Mouse (Mus musculus): ENCODE data around the gene Stk38.

Gene Stk38

GRCm38 (mm10) chr17:29007641-29008325, at the start of gene Stk38:
Gene Stk38, minus strand, starts transcription at chr17:29007995.
- Histone ChIP-seq H3K27me3 (ENCODE audit: control insufficient read depth, insufficient read depth, low read length, poor library complexity, severe bottlenecking) (no peaks in the 10 kb centered on the region), H3K36me3 (ENCODE audit: control insufficient read depth, insufficient read depth, low read length, poor library complexity, severe bottlenecking) (no peaks in the 10 kb centered on the region)
- DNase-seq (ENCODE audit: low read depth, low spot score), result peak; percentile 92

- H3K27me3 ChIP-seq (ENCODE audit: control insufficient read depth, insufficient read depth, low read length, poor library complexity, severe bottlenecking), result no peaks in the 10 kb centered on the region
- no peaks in the 10 kb centered on the region for H3K36me3 ChIP-seq (ENCODE audit: control insufficient read depth, insufficient read depth, low read length, poor library complexity, severe bottlenecking)
- no peak for DNase-seq (ENCODE audit: low read depth, low spot score)
Observed at GRCm38 (mm10) chr17:29057361-29057890, 49.6 kb upstream of the Stk38 start.

GRCm38 (mm10) chr17:29056699-29057151, 48.9 kb upstream of the Stk38 start:
- H3K36me3 ChIP-seq (ENCODE audit: control insufficient read depth, insufficient read depth, low read length, poor library complexity, severe bottlenecking), result no peaks in the 10 kb centered on the region
- no peak for DNase-seq (ENCODE audit: low read depth, low spot score)
- no peaks in the 10 kb centered on the region for H3K27me3 ChIP-seq (ENCODE audit: control insufficient read depth, insufficient read depth, low read length, poor library complexity, severe bottlenecking)

GRCm38 (mm10) chr17:29056207-29056606, 48.4 kb upstream of the Stk38 start:
- no peaks in the 10 kb centered on the region for H3K27me3 ChIP-seq (ENCODE audit: control insufficient read depth, insufficient read depth, low read length, poor library complexity, severe bottlenecking)
- no peak for DNase-seq (ENCODE audit: low read depth, low spot score)

DNA sequence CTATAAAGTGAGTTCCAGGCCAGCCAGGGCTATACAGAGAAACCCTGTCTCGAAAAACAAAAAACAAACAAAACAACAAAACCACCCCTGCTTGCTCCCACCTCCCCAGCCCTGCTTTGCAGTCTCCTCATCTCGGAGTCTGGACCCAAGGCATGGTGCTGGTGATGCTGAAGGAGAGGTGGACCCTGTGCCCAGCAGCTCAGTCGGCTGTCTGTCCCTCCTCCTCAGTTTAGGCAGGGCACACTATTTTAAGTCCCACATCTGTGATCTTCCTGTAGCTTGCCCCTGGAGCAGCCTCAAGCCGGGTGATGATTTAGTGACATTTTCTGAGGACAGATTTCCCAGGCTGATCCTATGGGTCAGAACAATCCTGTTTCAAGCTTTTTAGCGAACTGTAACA, 47.8 kb upstream of the Stk38 start:
- no peaks in the 10 kb centered on the region for H3K27me3 ChIP-seq (ENCODE audit: control insufficient read depth, insufficient read depth, low read length, poor library complexity, severe bottlenecking)
- DNase-seq (ENCODE audit: low read depth, low spot score), result no peak
- H3K36me3 ChIP-seq (ENCODE audit: control insufficient read depth, insufficient read depth, low read length, poor library complexity, severe bottlenecking), result no peaks in the 10 kb centered on the region

More at GRCm38 (mm10) chr17:29056207-29056606, 48.4 kb upstream of the Stk38 start:
- no peaks in the 10 kb centered on the region for H3K36me3 ChIP-seq (ENCODE audit: control insufficient read depth, insufficient read depth, low read length, poor library complexity, severe bottlenecking)

DNA sequence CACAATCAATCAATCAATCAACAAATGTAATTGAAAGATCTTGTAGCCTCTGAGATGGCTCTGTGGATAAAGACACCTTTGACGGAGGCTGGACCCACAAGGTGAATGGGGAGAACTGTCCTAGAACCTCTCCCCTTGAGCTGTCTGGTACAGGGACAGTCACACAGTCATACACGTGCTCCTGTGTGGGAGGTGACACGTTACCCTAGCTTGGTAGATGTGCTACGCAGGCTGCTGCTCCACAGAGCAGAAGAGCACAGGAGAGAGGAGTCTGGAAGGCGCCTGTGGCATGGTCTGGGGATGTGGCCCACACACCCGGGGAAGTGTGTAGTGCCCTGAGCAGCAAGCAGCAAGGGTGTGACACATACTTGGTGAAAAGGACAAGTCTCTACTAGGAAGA, 46.6 kb upstream of the Stk38 start:
- Histone ChIP-seq H3K36me3 (ENCODE audit: control insufficient read depth, insufficient read depth, low read length, poor library complexity, severe bottlenecking) (no peaks in the 10 kb centered on the region), H3K27me3 (ENCODE audit: control insufficient read depth, insufficient read depth, low read length, poor library complexity, severe bottlenecking) (no peaks in the 10 kb centered on the region)
- no peak for DNase-seq (ENCODE audit: low read depth, low spot score)

- DNase-seq (ENCODE audit: low read depth, low spot score), result no peak
- no peaks in the 10 kb centered on the region for H3K36me3 ChIP-seq (ENCODE audit: control insufficient read depth, insufficient read depth, low read length, poor library complexity, severe bottlenecking)
- H3K27me3 ChIP-seq (ENCODE audit: control insufficient read depth, insufficient read depth, low read length, poor library complexity, severe bottlenecking), result no peaks in the 10 kb centered on the region
Observed at GRCm38 (mm10) chr17:29053841-29054240, 46.0 kb upstream of the Stk38 start.

GRCm38 (mm10) chr17:29053067-29053466, 45.3 kb upstream of the Stk38 start:
- DNase-seq (ENCODE audit: low read depth, low spot score), result no peak
- H3K27me3 ChIP-seq (ENCODE audit: control insufficient read depth, insufficient read depth, low read length, poor library complexity, severe bottlenecking), result no peaks in the 10 kb centered on the region
- H3K36me3 ChIP-seq (ENCODE audit: control insufficient read depth, insufficient read depth, low read length, poor library complexity, severe bottlenecking), result no peaks in the 10 kb centered on the region

DNA sequence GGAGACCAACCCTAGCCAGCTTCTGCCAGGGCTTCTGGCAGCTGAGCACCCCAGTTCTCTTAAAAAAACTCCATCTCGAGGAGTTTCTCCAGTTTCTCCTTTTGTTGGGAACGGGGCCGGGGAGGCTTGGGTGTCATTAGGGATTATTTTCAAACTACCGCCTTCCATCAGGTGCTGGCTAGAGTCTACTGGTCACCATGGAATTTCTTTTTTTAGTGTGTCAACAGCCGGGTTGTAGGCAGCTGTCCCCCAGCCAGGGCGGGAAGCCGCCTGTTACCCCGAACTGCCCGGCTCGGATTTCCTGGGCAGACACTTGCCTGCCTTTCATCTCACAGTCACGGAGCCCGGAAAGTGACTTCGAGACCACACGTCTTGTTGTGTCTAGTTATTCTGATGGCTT, 43.0 kb upstream of the Stk38 start:
- no peaks in the 10 kb centered on the region for H3K27me3 ChIP-seq (ENCODE audit: control insufficient read depth, insufficient read depth, low read length, poor library complexity, severe bottlenecking)
- peaks cover 1% of the 10 kb centered on the region for H3K36me3 ChIP-seq (ENCODE audit: control insufficient read depth, insufficient read depth, low read length, poor library complexity, severe bottlenecking)
- DNase-seq (ENCODE audit: low read depth, low spot score), result no peak

- no peaks in the 10 kb centered on the region for H3K27me3 ChIP-seq (ENCODE audit: control insufficient read depth, insufficient read depth, low read length, poor library complexity, severe bottlenecking)
- no peak for DNase-seq (ENCODE audit: low read depth, low spot score)
- H3K36me3 ChIP-seq (ENCODE audit: control insufficient read depth, insufficient read depth, low read length, poor library complexity, severe bottlenecking), result peaks cover 7% of the 10 kb centered on the region
Observed at GRCm38 (mm10) chr17:29049923-29050322, 42.1 kb upstream of the Stk38 start.

GRCm38 (mm10) chr17:29049508-29049889, 41.7 kb upstream of the Stk38 start:
- DNase-seq (ENCODE audit: low read depth, low spot score), result no peak
- Histone ChIP-seq H3K27me3 (ENCODE audit: control insufficient read depth, insufficient read depth, low read length, poor library complexity, severe bottlenecking) (no peaks in the 10 kb centered on the region), H3K36me3 (ENCODE audit: control insufficient read depth, insufficient read depth, low read length, poor library complexity, severe bottlenecking) (peaks cover 9% of the 10 kb centered on the region)

- DNase-seq (ENCODE audit: low read depth, low spot score), result peak; percentile 86
Observed at GRCm38 (mm10) chr17:29048748-29049507, 41.1 kb upstream of the Stk38 start.

GRCm38 (mm10) chr17:29047697-29048514, 40.1 kb upstream of the Stk38 start:
- DNase-seq (ENCODE audit: low read depth, low spot score), result no peak
- H3K36me3 ChIP-seq (ENCODE audit: control insufficient read depth, insufficient read depth, low read length, poor library complexity, severe bottlenecking), result peaks cover 12% of the 10 kb centered on the region
- H3K27me3 ChIP-seq (ENCODE audit: control insufficient read depth, insufficient read depth, low read length, poor library complexity, severe bottlenecking), result no peaks in the 10 kb centered on the region

More at GRCm38 (mm10) chr17:29048748-29049507, 41.1 kb upstream of the Stk38 start:
- H3K36me3 ChIP-seq (ENCODE audit: control insufficient read depth, insufficient read depth, low read length, poor library complexity, severe bottlenecking), result peaks cover 10% of the 10 kb centered on the region
- no peaks in the 10 kb centered on the region for H3K27me3 ChIP-seq (ENCODE audit: control insufficient read depth, insufficient read depth, low read length, poor library complexity, severe bottlenecking)

- no peaks in the 10 kb centered on the region for H3K27me3 ChIP-seq (ENCODE audit: control insufficient read depth, insufficient read depth, low read length, poor library complexity, severe bottlenecking)
- DNase-seq (ENCODE audit: low read depth, low spot score), result no peak
- H3K36me3 ChIP-seq (ENCODE audit: control insufficient read depth, insufficient read depth, low read length, poor library complexity, severe bottlenecking), result peaks cover 12% of the 10 kb centered on the region
Observed at GRCm38 (mm10) chr17:29046863-29047262, 39.1 kb upstream of the Stk38 start.
